Comparison of ENCODE assay signal across 8 mouse cellular contexts in the genomic region with DNA sequence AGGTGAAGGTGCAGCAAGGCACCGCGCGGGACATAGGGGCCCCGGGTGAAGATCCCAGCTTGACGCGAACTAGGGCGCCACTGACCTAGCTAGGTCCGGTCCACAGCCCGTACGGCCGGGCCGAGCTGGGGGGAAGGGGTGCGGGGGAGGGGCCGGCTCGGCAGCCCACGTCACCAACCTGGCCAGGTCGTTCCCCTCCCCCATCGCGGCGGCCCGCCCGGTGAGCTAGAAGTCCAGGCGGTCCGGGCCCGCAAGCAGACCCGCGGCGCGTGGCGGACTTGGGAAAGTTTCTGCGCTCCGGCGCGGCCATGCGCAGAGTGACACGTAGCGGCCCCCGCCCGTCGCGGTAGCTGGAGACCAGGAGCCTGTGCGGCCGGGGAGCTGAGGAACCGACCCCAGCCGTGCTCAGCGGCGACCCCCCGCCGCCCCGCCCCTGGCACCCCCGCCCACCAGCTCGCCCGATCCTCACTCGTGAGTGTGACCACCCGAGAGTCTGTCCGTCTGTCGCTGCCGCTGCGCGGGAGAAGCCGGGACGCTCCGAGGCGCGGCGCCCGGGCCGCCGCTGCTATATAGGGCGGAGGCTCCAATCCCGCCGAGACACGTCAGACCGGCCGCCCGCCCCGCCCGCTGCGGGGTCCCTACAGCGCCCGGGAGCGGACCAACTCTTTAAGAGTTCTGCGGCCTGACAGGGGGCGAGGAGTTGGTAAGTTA. TPM values are rescaled to one million over a fixed set of nuclear protein-coding genes. Genes with fewer than 3 reads are reported as not detected.
DNase-seq lines count a peak whose midpoint lies in the region; ATAC-seq lines count a peak whose summit lies in the region.

No protein-coding gene starts in this region.

- H3K9ac ChIP-seq in hindbrain, embryonic 11.5 days (ENCODE audit: low read depth, low read length) = peak overlapping the region; percentile 76

- H3K27me3 ChIP-seq in hindbrain, embryonic 11.5 days (ENCODE audit: control insufficient read depth, insufficient read depth, low read length) = no peaks in the 10 kb centered on the region

- ATAC-seq in frontal cortex, adult (ENCODE audit: low TSS enrichment) = peak; percentile 52
- peak; percentile 92 for ATAC-seq in hindbrain, embryonic 11.5 days (ENCODE audit: low FRiP score)

- H3K36me3 ChIP-seq in hindbrain, embryonic 11.5 days (ENCODE audit: control insufficient read depth, insufficient read depth, low read length) = no peaks in the 10 kb centered on the region

- peak overlapping the region; percentile 71 for H3K27ac ChIP-seq in hindbrain, embryonic 11.5 days (ENCODE audit: low read depth, low read length)

- peak overlapping the region; percentile 91 for H3K4me2 ChIP-seq in hindbrain, embryonic 11.5 days (replicated peaks; ENCODE audit: low read depth, low read length)

- under 1% methylated on average over 57 of the region's 84 CpGs for WGBS in hindbrain, embryonic 11.5 days

- no peaks in the 10 kb centered on the region; the same call in 1 of the 2 replicates for H3K4me1 ChIP-seq in hindbrain, embryonic 11.5 days (replicated peaks; ENCODE audit: control insufficient read depth, insufficient read depth, low read length)

- peak overlapping the region; percentile 88 for H3K4me3 ChIP-seq in hindbrain, embryonic 11.5 days (ENCODE audit: low read depth, low read length)

- no peaks in the 10 kb centered on the region for H3K9me3 ChIP-seq in hindbrain, embryonic 11.5 days (ENCODE audit: control insufficient read depth, low read length)

- peak; percentile 52 for DNase-seq in MEL-GATA-1-ER (ENCODE audit: extremely low read depth, low read depth)
- peak; percentile 51 for DNase-seq in cerebellum, adult 9-10 months
- DNase-seq in hindbrain, embryonic 11.5 days (ENCODE audit: low spot score) = peak; percentile 80
- DNase-seq in layer of hippocampus, postnatal 10 days (ENCODE audit: low spot score in 2 of 2) = peak; percentile 54 to 69
- peak; percentile 86 for DNase-seq in lung, postnatal 10 days
- DNase-seq in ovary, postnatal 14 days (ENCODE audit: low spot score) = peak; percentile 73
- DNase-seq in thymus, postnatal 14 days = peak; percentile 83

RNA-seq across cellular contexts. Expression of gene Hdlbp, which starts 33.3 kb away (rescaled TPM):
- 80.7 and 117 TPM in 2 replicates for polyA plus RNA-seq in hindbrain, embryonic 11.5 days (2014; fragmentation: Nextera tagmentation; extraction: Ambion mirVana)
- 100 to 1,000 TPM; 127 to 142 TPM for total RNA-seq in layer of hippocampus, postnatal 10 days (2021)

Comparison
In these comparisons a context has a peak if more than half of its experiments do, and no peak if none do; other contexts are left out.
1. Peak in every context shown above with its lines: DNase-seq, ATAC-seq, H3K4me3 ChIP-seq and H3K27ac ChIP-seq.